Comparison of ENCODE assay signal across 10 mouse cellular contexts in the genomic region with DNA sequence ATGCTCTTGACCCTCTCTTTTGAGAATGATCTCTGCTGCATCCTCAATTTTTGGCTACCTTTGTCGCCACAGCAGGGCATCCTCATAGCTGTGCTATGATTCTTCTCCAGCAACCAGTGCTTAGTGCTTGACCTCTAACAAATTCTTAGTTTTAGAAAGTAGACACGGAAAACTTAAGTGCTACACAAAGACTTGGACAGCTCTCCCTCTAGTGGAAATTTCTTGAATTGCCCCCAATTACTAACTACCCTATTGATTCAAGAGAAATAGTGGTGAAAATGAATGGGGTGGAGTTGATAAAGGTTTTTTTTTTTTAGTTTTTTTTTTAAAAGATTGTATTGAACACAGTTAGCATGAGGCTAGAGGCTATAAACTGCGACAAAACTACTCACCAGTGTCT. TPM values are rescaled to one million over a fixed set of nuclear protein-coding genes. Genes with fewer than 3 reads are reported as not detected.
DNase-seq lines count a peak whose midpoint lies in the region; ATAC-seq and TF ChIP-seq lines count a peak whose summit lies in the region.
"Had no signal": no experiment of that assay in that cellular context is flagged by ENCODE, and none has a peak within 500 bp of the region (broad histone marks: within the 10 kb centered on the region; RNA-seq: fewer than 3 reads in every experiment).

No protein-coding gene starts in this region.

- peak; percentile 64 for DNase-seq in forebrain, embryonic 14.5 days (ENCODE audit: low spot score)
- no peak for DNase-seq in forebrain, embryonic 10.5 days (ENCODE audit: extremely low spot score, low spot score)
- DNase-seq in left cerebral cortex, adult 2 months (ENCODE audit: extremely low spot score in 1 of 2, low spot score in 2 of 2): peak in 1 of 2 experiments; percentile 7
- DNase-seq in left cerebral cortex, postnatal 4 days: no peak
- peak; percentile 1 for DNase-seq in Muller cell, postnatal 12 days (ENCODE audit: inconsistent ontology term)
- DNase-seq in limb, embryonic 14.5 days (ENCODE audit: low spot score): peak; percentile 42
- no peak for DNase-seq in right cerebral cortex, postnatal 36 days (ENCODE audit: low spot score in 2 of 2)

- no peaks in the 10 kb centered on the region for H3K36me3 ChIP-seq in forebrain, embryonic 14.5 days (ENCODE audit: control insufficient read depth, insufficient read depth, low read length)
- H3K36me3 ChIP-seq in forebrain, embryonic 10.5 days (replicated peaks): no peaks in the 10 kb centered on the region
- H3K36me3 ChIP-seq in limb, embryonic 14.5 days (ENCODE audit: control insufficient read depth, insufficient read depth, low read length): no peaks in the 10 kb centered on the region

- no peak overlapping the region for H3K9ac ChIP-seq in forebrain, embryonic 14.5 days (ENCODE audit: low read length)
- no peak overlapping the region for H3K9ac ChIP-seq in limb, embryonic 14.5 days (ENCODE audit: low read depth, low read length, severe bottlenecking)

- 13% methylated on average over 3 of the region's 3 CpGs for WGBS in forebrain, embryonic 14.5 days
- 15% methylated on average over 3 of the region's 3 CpGs for WGBS in forebrain, embryonic 10.5 days
- WGBS in limb, embryonic 14.5 days: 15% methylated on average over 3 of the region's 3 CpGs

- ATAC-seq in forebrain, embryonic 14.5 days: no peak
- no peak for ATAC-seq in limb, embryonic 14.5 days (ENCODE audit: low FRiP score, low read depth)
- ATAC-seq in inflammation-experienced regulatory T-cells, adult 6 months: no peak

- H3K4me3 ChIP-seq in forebrain, embryonic 14.5 days (ENCODE audit: low read depth, low read length): no peak overlapping the region
- H3K4me3 ChIP-seq in forebrain, embryonic 10.5 days: no peak overlapping the region
- no peak overlapping the region for H3K4me3 ChIP-seq in left cerebral cortex, adult 2 months
- no peak overlapping the region for H3K4me3 ChIP-seq in limb, embryonic 14.5 days (replicated peaks; ENCODE audit: low read length)

- peak; percentile 67 for TF ChIP-seq CTCF in left cerebral cortex, adult 2 months (IDR thresholded peaks at IDR 0.05)

- intact Hi-C loops in left cerebral cortex, adult 2 months (cut with DNase I): loop anchor here (1.0 to 5.0 kb wide), 2 partner anchors 503 to 598 kb away; a partner anchor contains a TSS
- intact Hi-C loops in left cerebral cortex, postnatal 4 days (cut with DNase I): no loop called here

- no peak overlapping the region for H3K27ac ChIP-seq in forebrain, embryonic 14.5 days (ENCODE audit: low read depth, low read length)
- H3K27ac ChIP-seq in forebrain, embryonic 10.5 days: no peak overlapping the region
- no peak overlapping the region for H3K27ac ChIP-seq in left cerebral cortex, adult 2 months
- no peak overlapping the region for H3K27ac ChIP-seq in limb, embryonic 14.5 days (replicated peaks; ENCODE audit: low read depth, low read length)

- H3K27me3 ChIP-seq in forebrain, embryonic 14.5 days (replicated peaks; ENCODE audit: control insufficient read depth, insufficient read depth, low read length): no peaks in the 10 kb centered on the region
- H3K27me3 ChIP-seq in forebrain, embryonic 10.5 days (ENCODE audit: poor library complexity, severe bottlenecking): peaks cover 5% of the 10 kb centered on the region; the same call in 1 of the 2 replicates
- no peaks in the 10 kb centered on the region for H3K27me3 ChIP-seq in limb, embryonic 14.5 days (ENCODE audit: control insufficient read depth, insufficient read depth, low read length)

- H3K9me3 ChIP-seq in forebrain, embryonic 14.5 days (replicated peaks; ENCODE audit: control insufficient read depth, low read length): no peaks in the 10 kb centered on the region
- no peaks in the 10 kb centered on the region for H3K9me3 ChIP-seq in forebrain, embryonic 10.5 days
- H3K9me3 ChIP-seq in limb, embryonic 14.5 days (ENCODE audit: control insufficient read depth, low read length): no peaks in the 10 kb centered on the region

- no peaks in the 10 kb centered on the region for H3K4me1 ChIP-seq in forebrain, embryonic 14.5 days (ENCODE audit: control insufficient read depth, insufficient read depth, low read length)
- H3K4me1 ChIP-seq in forebrain, embryonic 10.5 days: no peaks in the 10 kb centered on the region
- no peaks in the 10 kb centered on the region for H3K4me1 ChIP-seq in limb, embryonic 14.5 days (ENCODE audit: control insufficient read depth, insufficient read depth, low read length)

- no peak overlapping the region for H3K4me2 ChIP-seq in forebrain, embryonic 14.5 days (ENCODE audit: low read length)
- no peak overlapping the region for H3K4me2 ChIP-seq in limb, embryonic 14.5 days (replicated peaks; ENCODE audit: low read depth, low read length, severe bottlenecking)

- no peak for TF ChIP-seq POLR2A in limb, embryonic 14.5 days (IDR thresholded peaks at IDR 0.05; ENCODE audit: borderline replicate concordance, extremely low read depth, insufficient read depth, insufficient read length)

RNA-seq across cellular contexts. Expression of a gene that starts 39.2 kb away (rescaled TPM):
- not detected in 2 replicates for polyA plus RNA-seq in forebrain, embryonic 14.5 days (2014; fragmentation: Nextera tagmentation; extraction: Ambion mirVana)
- not detected in 2 replicates for polyA plus RNA-seq in forebrain, embryonic 10.5 days (2016; fragmentation: Nextera tagmentation; extraction: Ambion mirVana)
- not detected for total RNA-seq in left cerebral cortex, adult 2 months (2021)
- total RNA-seq in left cerebral cortex, postnatal 4 days (2021): not detected
- not detected in 2 replicates for polyA plus RNA-seq in limb, embryonic 14.5 days (2012; rRNA removed)
- polyA plus RNA-seq in limb, embryonic 14.5 days (2014; fragmentation: Nextera tagmentation; extraction: Ambion mirVana): not detected in 2 replicates
- not detected for polyA plus RNA-seq in inflammation-experienced regulatory T-cells, adult 6 months (2017; shearing (Covaris generic))
- polyA plus RNA-seq: cortical plate, adult 2 months; heart, embryonic 16.5 days had no signal

Comparison
In these comparisons a context has a peak if more than half of its experiments do, and no peak if none do; other contexts are left out.
1. DNase-seq: peak in forebrain, embryonic 14.5 days (single experiment), Muller cell, postnatal 12 days (single experiment) and limb, embryonic 14.5 days (single experiment); none in forebrain, embryonic 10.5 days (single experiment), left cerebral cortex, postnatal 4 days (single experiment) and right cerebral cortex, postnatal 36 days (0 of 2).